Mouse (Mus musculus) macrophage (primary cell): Measurements from ENCODE around the gene Kcnj1. TPM values are rescaled to one million over a fixed set of nuclear protein-coding genes. Genes with fewer than 3 reads are reported as not detected.

ENCODE experiments used
- H3K27ac ChIP-seq: fragments of 350-480 bp; formaldehyde crosslinking; 2 replicates; pipeline ENCODE4 v1.9.0; 2021
- H3K36me3 ChIP-seq: fragments of 350-480 bp; formaldehyde crosslinking; 2 replicates; pipeline ENCODE4 v1.9.0; 2021; ENCODE audit errors: inconsistent target
- H3K4me3 ChIP-seq: fragments of 350-480 bp; formaldehyde crosslinking; 2 replicates; pipeline ENCODE4 v1.9.0; 2021; ENCODE audit errors: inconsistent target
- H3K79me2 ChIP-seq: fragments of 350-480 bp; formaldehyde crosslinking; 2 replicates; pipeline ENCODE4 v1.9.0; 2021; ENCODE audit errors: inconsistent target
- WGBS: methylation state at CpG from one replicate; pipeline ENCODE4 v1.1.7; 2026; ENCODE audit warnings: inconsistent platforms; ENCODE audit not compliant: missing documents; 5-methylcytosine and 5-hydroxymethylcytosine counted together
- polyA plus RNA-seq: library from polyadenylated mRNA; stranded (reverse); fragments of 250-400 nt; gene quantifications from 3 replicates; pipeline ENCODE4 v1.2.4, GENCODE M21; 2018; ENCODE audit warnings: inconsistent platforms

The Kcnj1 gene
- polyA plus RNA-seq, 1 experiment from 2014 or later, result not detected

- WGBS, result 89% methylated on average over 4 of the region's 7 CpGs
- Histone ChIP-seq H3K4me3 (no peak overlapping the region), H3K79me2 (no peaks in the 10 kb centered on the region), H3K27ac (no peak overlapping the region), H3K36me3 (no peaks in the 10 kb centered on the region)
Measured at GRCm38 (mm10) chr9:32376031-32376430, 3.7 kb downstream of the Kcnj1 start.

- H3K4me3 ChIP-seq, result no peak overlapping the region
- H3K36me3 ChIP-seq, result no peaks in the 10 kb centered on the region
- 97% methylated on average over 5 of the region's 5 CpGs for WGBS
- no peak overlapping the region for H3K27ac ChIP-seq
- H3K79me2 ChIP-seq, result no peaks in the 10 kb centered on the region
Measured at GRCm38 (mm10) chr9:32376863-32377590, 4.7 kb downstream of the Kcnj1 start.

GRCm38 (mm10) chr9:32384906-32385305, 12.6 kb downstream of the Kcnj1 start:
- H3K79me2 ChIP-seq, result no peaks in the 10 kb centered on the region
- no peak overlapping the region for H3K4me3 ChIP-seq
- no peaks in the 10 kb centered on the region for H3K36me3 ChIP-seq
- 93% methylated on average over 4 of the region's 4 CpGs for WGBS
- H3K27ac ChIP-seq, result no peak overlapping the region

DNA sequence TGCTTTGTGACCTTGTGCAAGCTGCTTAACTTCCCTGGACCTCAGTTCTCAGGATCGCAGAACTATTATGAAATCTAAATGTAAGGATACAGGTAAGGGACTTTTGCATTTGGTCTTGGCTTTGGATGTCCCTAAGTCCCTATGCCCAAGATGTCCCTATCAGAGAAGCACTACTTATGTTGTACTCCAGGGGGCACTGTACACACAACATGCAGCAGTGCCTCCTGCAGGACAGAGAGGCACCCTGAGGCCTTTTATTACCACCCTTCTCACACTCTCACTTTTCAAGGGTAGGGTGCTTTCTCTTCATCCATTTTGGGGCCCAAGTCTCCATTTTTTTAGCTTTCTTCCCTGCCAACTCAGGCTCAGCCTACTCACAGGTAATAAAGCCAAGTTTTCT, 15.8 kb downstream of the Kcnj1 start:
- Histone ChIP-seq H3K36me3 (no peaks in the 10 kb centered on the region), H3K4me3 (no peak overlapping the region)
- 100% methylated on average over 1 of the region's 1 CpGs for WGBS

GRCm38 (mm10) chr9:32391092-32391491, 18.8 kb downstream of the Kcnj1 start:
- H3K36me3 ChIP-seq, result no peaks in the 10 kb centered on the region
- 2% methylated on average over 5 of the region's 5 CpGs for WGBS
- no peak overlapping the region for H3K4me3 ChIP-seq
- no peak overlapping the region for H3K27ac ChIP-seq
- no peaks in the 10 kb centered on the region for H3K79me2 ChIP-seq

More for the DNA sequence above, 15.8 kb downstream of the Kcnj1 start:
- Histone ChIP-seq H3K27ac (no peak overlapping the region), H3K79me2 (no peaks in the 10 kb centered on the region)

GRCm38 (mm10) chr9:32391701-32392100, 19.4 kb downstream of the Kcnj1 start:
- 84% methylated on average over 8 of the region's 9 CpGs for WGBS
- H3K79me2 ChIP-seq, result no peaks in the 10 kb centered on the region
- H3K36me3 ChIP-seq, result no peaks in the 10 kb centered on the region
- H3K27ac ChIP-seq, result no peak overlapping the region
- H3K4me3 ChIP-seq, result no peak overlapping the region

DNA sequence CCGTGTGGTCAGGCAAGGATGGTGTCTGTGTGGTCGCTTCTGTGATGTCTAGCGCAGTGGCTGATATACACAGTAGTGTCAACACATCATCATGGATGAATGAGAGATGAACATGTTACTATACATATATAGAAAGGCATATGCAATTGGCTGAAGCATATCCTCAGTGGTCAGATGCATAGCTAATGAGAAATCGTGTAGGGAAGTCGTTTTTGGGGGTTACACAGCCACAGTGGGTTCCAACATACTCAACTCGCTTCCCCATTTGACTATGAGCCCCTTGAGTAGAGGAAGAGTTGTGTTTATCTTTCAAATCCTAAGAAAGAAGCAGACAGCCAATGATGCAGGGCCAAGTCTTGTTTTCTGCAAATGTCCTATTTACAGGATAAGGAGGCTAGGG, 20.4 kb downstream of the Kcnj1 start:
- Histone ChIP-seq H3K27ac (no peak overlapping the region), H3K4me3 (no peak overlapping the region), H3K79me2 (no peaks in the 10 kb centered on the region), H3K36me3 (no peaks in the 10 kb centered on the region)
- 47% methylated on average over 6 of the region's 6 CpGs for WGBS

- 33% methylated on average over 4 of the region's 4 CpGs for WGBS
- no peak overlapping the region for H3K27ac ChIP-seq
- no peak overlapping the region for H3K4me3 ChIP-seq
- H3K36me3 ChIP-seq, result no peaks in the 10 kb centered on the region
- no peaks in the 10 kb centered on the region for H3K79me2 ChIP-seq
Measured at GRCm38 (mm10) chr9:32394761-32395161, 22.5 kb downstream of the Kcnj1 start.

GRCm38 (mm10) chr9:32400212-32400611, 27.9 kb downstream of the Kcnj1 start:
- Histone ChIP-seq H3K79me2 (no peaks in the 10 kb centered on the region), H3K36me3 (no peaks in the 10 kb centered on the region), H3K27ac (no peak overlapping the region), H3K4me3 (no peak overlapping the region)
- 70% methylated on average over 2 of the region's 2 CpGs for WGBS

GRCm38 (mm10) chr9:32400662-32401161, 28.4 kb downstream of the Kcnj1 start:
- no peak overlapping the region for H3K4me3 ChIP-seq
- WGBS, result 40% methylated on average over 5 of the region's 5 CpGs
- no peaks in the 10 kb centered on the region for H3K36me3 ChIP-seq
- no peak overlapping the region for H3K27ac ChIP-seq
- no peaks in the 10 kb centered on the region for H3K79me2 ChIP-seq

- Histone ChIP-seq H3K36me3 (no peaks in the 10 kb centered on the region), H3K27ac (no peak overlapping the region), H3K79me2 (no peaks in the 10 kb centered on the region), H3K4me3 (no peak overlapping the region)
- WGBS, result 45% methylated on average over 11 of the region's 11 CpGs
Measured at GRCm38 (mm10) chr9:32405191-32405925, 33.1 kb downstream of the Kcnj1 start.

DNA sequence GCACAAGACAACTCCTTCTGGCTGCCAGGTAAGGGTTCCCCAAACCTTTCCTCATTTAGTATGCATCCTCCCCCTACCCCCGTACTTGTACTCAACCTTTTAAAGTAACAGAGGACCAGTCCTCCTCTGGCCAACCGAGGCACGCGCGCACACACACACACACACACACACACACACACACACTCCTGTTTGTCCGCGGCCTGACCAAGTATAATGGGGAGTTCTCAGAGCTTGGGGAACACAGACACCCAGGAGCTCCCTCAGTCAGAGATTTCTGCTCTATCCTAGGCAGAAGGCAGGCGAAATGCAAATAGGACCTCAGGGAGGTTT, 36.4 kb downstream of the Kcnj1 start:
- Histone ChIP-seq H3K4me3 (no peak overlapping the region), H3K27ac (no peak overlapping the region), H3K36me3 (no peaks in the 10 kb centered on the region), H3K79me2 (no peaks in the 10 kb centered on the region)
- WGBS, result 58% methylated on average over 3 of the region's 8 CpGs

DNA sequence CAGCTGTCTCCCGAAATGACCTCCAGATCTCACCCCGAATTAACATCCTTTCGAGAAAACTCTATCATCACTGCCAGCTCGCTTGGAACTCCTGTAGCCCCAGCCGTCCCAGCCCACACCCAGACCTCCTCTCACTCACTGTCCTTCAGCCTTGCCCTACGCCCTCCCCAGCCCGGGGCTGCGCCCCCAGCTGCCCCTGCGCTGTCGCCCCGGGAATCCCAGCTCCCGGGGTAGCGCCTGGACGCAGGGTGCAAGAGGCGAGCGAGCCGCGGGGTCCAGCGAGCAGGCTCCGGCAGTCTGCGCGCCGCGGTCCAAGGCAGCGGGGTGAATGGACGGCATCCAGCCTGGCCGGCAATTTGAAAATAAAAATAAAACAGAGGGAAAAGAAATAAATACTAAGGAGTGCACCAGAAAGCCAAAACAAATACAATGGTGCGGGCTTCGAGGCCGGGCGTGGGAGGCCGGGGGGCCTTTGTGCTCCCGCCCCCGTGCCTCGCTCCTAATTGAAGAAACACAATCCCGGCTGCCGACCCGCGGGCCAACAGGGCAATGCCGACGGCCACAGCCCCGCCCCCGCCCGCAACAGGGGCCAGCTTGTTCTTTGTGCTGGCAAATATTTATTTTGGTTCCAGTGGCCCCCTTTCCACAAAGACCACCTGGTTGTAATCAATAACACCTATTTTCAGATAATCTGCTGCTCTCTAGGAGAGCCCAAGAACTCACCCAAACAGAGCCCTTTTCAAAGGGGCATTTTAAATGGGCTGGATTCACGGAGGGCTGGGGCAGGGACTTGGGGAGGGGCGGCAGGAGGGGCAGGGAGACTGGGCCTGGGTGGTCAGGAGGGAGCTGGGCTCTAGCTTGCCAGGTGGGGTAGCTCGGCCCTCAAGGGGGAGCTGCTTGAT, 37.0 kb downstream of the Kcnj1 start:
- 7% methylated on average over 38 of the region's 47 CpGs for WGBS

DNA sequence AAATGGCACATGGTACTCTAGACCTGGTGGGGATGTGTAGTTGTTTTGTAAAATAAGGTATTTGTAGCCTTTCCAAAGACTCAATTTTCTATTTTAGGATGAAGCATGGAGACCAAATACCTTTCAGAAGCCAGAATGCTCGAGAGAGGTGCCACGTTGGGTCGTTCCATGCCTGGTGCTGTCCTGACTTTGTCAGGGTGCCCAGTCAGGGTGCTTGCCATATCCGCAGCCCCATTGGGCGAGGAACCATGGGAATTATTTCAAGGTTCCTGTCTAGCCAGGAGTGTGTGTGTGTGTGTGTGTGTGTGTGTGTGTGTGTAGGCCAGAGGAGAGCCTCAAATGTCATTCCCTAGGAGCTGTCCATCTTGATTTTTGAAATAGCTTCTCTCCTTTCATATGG, 38.4 kb downstream of the Kcnj1 start:
- Histone ChIP-seq H3K27ac (no peak overlapping the region), H3K4me3 (no peak overlapping the region), H3K36me3 (no peaks in the 10 kb centered on the region), H3K79me2 (no peaks in the 10 kb centered on the region)
- 100% methylated on average over 4 of the region's 5 CpGs for WGBS

More for the DNA sequence above, 37.0 kb downstream of the Kcnj1 start:
- Histone ChIP-seq H3K27ac (no peak overlapping the region), H3K36me3 (no peaks in the 10 kb centered on the region), H3K79me2 (no peaks in the 10 kb centered on the region), H3K4me3 (no peak overlapping the region)
